Mouse (Mus musculus): ENCODE results near the gene Hdac1.

Gene Hdac1

GRCm38 (mm10) chr4:129479863-129480262 is 62.6 kb downstream of the Hdac1 start:
- DNase-seq (ENCODE audit: extremely low read depth, insufficient read length, low spot score) = no peak

GRCm38 (mm10) chr4:129476047-129476446 is 66.5 kb downstream of the Hdac1 start:
- no peak for DNase-seq (ENCODE audit: extremely low read depth, insufficient read length, low spot score)

Measured in 3134 (cell line).